Mouse (Mus musculus): ENCODE measurements around the gene Gm17651.

GRCm38 (mm10) chr3:97686372-97687117, 12.1 kb upstream of the Gm17651 start:
- no peak for TF ChIP-seq CTCF (IDR thresholded peaks at IDR 0.05; ENCODE audit: borderline replicate concordance, extremely low read depth, insufficient read depth, insufficient read length)
- no peak for TF ChIP-seq POLR2A (IDR thresholded peaks at IDR 0.05; ENCODE audit: borderline replicate concordance, extremely low read depth, insufficient read depth, insufficient read length, poor library complexity, severe bottlenecking)
